ENCODE assay signal across 9 mouse cellular contexts in genomic region chr11:3370162-3370561, GRCm38 (mm10). TPM values are rescaled to one million over a fixed set of nuclear protein-coding genes. Genes with fewer than 3 reads are reported as not detected.
DNase-seq lines count a peak whose midpoint lies in the region; ATAC-seq and TF ChIP-seq lines count a peak whose summit lies in the region.
"Had no signal": no experiment of that assay in that cellular context is flagged by ENCODE, and none has a peak within 500 bp of the region (broad histone marks: within the 10 kb centered on the region; RNA-seq: fewer than 3 reads in every experiment).

No protein-coding gene starts in this region.

- H3K4me2 ChIP-seq in neural tube, embryonic 11.5 days (ENCODE audit: low read depth), result peak overlapping the region; percentile 75
- H3K4me2 ChIP-seq in limb, embryonic 13.5 days (replicated peaks), result peak overlapping the region; percentile 97

- DNase-seq in cerebellum, adult 2 months, result no peak
- no peak for DNase-seq in cerebellum, adult 9-11 months
- DNase-seq in neural tube, embryonic 11.5 days (ENCODE audit: low spot score), result no peak
- no peak for DNase-seq in neural tube, embryonic 10.5 days (ENCODE audit: extremely low spot score, low spot score)
- no peak for DNase-seq in gastrocnemius, postnatal 10 days
- no peak for DNase-seq in layer of hippocampus, postnatal 25 days (ENCODE audit: extremely low spot score in 1 of 2, low spot score in 1 of 2)

- no peaks in the 10 kb centered on the region for H3K27me3 ChIP-seq in cerebellum, adult 2 months (ENCODE audit: control insufficient read depth, insufficient read depth, low read length)
- no peaks in the 10 kb centered on the region for H3K27me3 ChIP-seq in neural tube, embryonic 11.5 days (ENCODE audit: control insufficient read depth, insufficient read depth, low read length)
- no peaks in the 10 kb centered on the region for H3K27me3 ChIP-seq in limb, embryonic 13.5 days
- H3K27me3 ChIP-seq: megakaryocyte, embryonic 14.5 days had no signal

- ATAC-seq in neural tube, embryonic 11.5 days (ENCODE audit: insufficient read depth, low FRiP score, low TSS enrichment), result no peak
- no peak for ATAC-seq in limb, embryonic 13.5 days (ENCODE audit: low FRiP score, low read depth)
- no peak for ATAC-seq in granulocyte monocyte progenitor cell, adult 5-6 weeks (replicated peaks; ENCODE audit: poor library complexity, severe bottlenecking)

- peaks cover 4% of the 10 kb centered on the region for H3K4me1 ChIP-seq in cerebellum, adult 2 months (ENCODE audit: control insufficient read depth, insufficient read depth, low read length)
- peaks cover 21% of the 10 kb centered on the region for H3K4me1 ChIP-seq in neural tube, embryonic 11.5 days (ENCODE audit: control insufficient read depth, insufficient read depth, low read length)
- H3K4me1 ChIP-seq in limb, embryonic 13.5 days, result peaks cover 48% of the 10 kb centered on the region

- peak overlapping the region; percentile 80 for H3K4me3 ChIP-seq in cerebellum, adult 2 months (replicated peaks; ENCODE audit: insufficient read depth, low read depth, low read length)
- peak overlapping the region; percentile 49 for H3K4me3 ChIP-seq in neural tube, embryonic 11.5 days (ENCODE audit: low read depth, low read length)
- peak overlapping the region; percentile 64 for H3K4me3 ChIP-seq in limb, embryonic 13.5 days

- no peaks in the 10 kb centered on the region for H3K9me3 ChIP-seq in neural tube, embryonic 11.5 days (ENCODE audit: control insufficient read depth, low read length)
- H3K9me3 ChIP-seq in limb, embryonic 13.5 days, result no peaks in the 10 kb centered on the region
- H3K9me3 ChIP-seq: megakaryocyte, embryonic 14.5 days had no signal

- H3K36me3 ChIP-seq in neural tube, embryonic 11.5 days (ENCODE audit: control insufficient read depth, insufficient read depth, low read length), result no peaks in the 10 kb centered on the region
- H3K36me3 ChIP-seq in limb, embryonic 13.5 days, result no peaks in the 10 kb centered on the region

- H3K9ac ChIP-seq in neural tube, embryonic 11.5 days (ENCODE audit: low read length), result no peak overlapping the region; the same call in 1 of the 2 replicates
- peak overlapping the region; percentile 75 for H3K9ac ChIP-seq in limb, embryonic 13.5 days

- TF ChIP-seq CTCF in cerebellum, adult 2 months (IDR thresholded peaks at IDR 0.05; ENCODE audit: borderline replicate concordance, insufficient read depth, low read depth, low read length), result no peak

- TF ChIP-seq POLR2A in cerebellum, adult 2 months (IDR thresholded peaks at IDR 0.05; ENCODE audit: borderline replicate concordance, insufficient read depth, low read length), result no peak

- 66% methylated on average over 2 of the region's 2 CpGs for WGBS in cerebellum, adult 2 months
- 75% methylated on average over 2 of the region's 2 CpGs for WGBS in neural tube, embryonic 11.5 days
- WGBS in limb, embryonic 13.5 days, result 72% methylated on average over 2 of the region's 2 CpGs

- H3K27ac ChIP-seq in cerebellum, adult 2 months (ENCODE audit: insufficient read depth, low read length), result no peak overlapping the region
- H3K27ac ChIP-seq in neural tube, embryonic 11.5 days (ENCODE audit: low read depth, low read length), result no peak overlapping the region
- H3K27ac ChIP-seq in limb, embryonic 13.5 days, result no peak overlapping the region; the same call in 1 of the 2 replicates

RNA-seq across cellular contexts. Expression of gene Limk2, which starts 38.8 kb away (rescaled TPM):
- 201 and 206 TPM in 2 replicates for polyA plus RNA-seq in cerebellum, adult 2 months (2012; rRNA removed)
- polyA plus RNA-seq in neural tube, embryonic 11.5 days (2014; fragmentation: Nextera tagmentation; extraction: Ambion mirVana), result 77.5 and 91.8 TPM in 2 replicates
- polyA plus RNA-seq in limb, embryonic 13.5 days (2015; fragmentation: Nextera tagmentation; extraction: Ambion mirVana), result 58.3 and 61.2 TPM in 2 replicates
- total RNA-seq in granulocyte monocyte progenitor cell, adult 5-6 weeks (2014; fragmentation: Nextera tagmentation), result 15.2 and 29.8 TPM in 2 replicates
- total RNA-seq in granulocyte monocyte progenitor cell, adult 5-6 weeks (2017), result 12.1 and 24.2 TPM in 2 replicates
- total RNA-seq in gastrocnemius, postnatal 10 days (2021), result 10 to 100 TPM; 18.0 to 20.6 TPM
- total RNA-seq in layer of hippocampus, postnatal 25 days (2021), result 100 to 1,000 TPM in 1 of 2 experiments, 10 to 100 TPM in 1; 83.1 to 104 TPM

RNA-seq across cellular contexts. Expression of gene Pik3ip1, which starts 40.0 kb away (rescaled TPM):
- polyA plus RNA-seq in cerebellum, adult 2 months (2012; rRNA removed), result 68.2 and 76.1 TPM in 2 replicates
- polyA plus RNA-seq in neural tube, embryonic 11.5 days (2014; fragmentation: Nextera tagmentation; extraction: Ambion mirVana), result 9.3 and 15.7 TPM in 2 replicates
- 15.7 and 17.2 TPM in 2 replicates for polyA plus RNA-seq in limb, embryonic 13.5 days (2015; fragmentation: Nextera tagmentation; extraction: Ambion mirVana)
- total RNA-seq in granulocyte monocyte progenitor cell, adult 5-6 weeks (2014; fragmentation: Nextera tagmentation), result 30.2 and 35.9 TPM in 2 replicates
- 44.8 and 63.1 TPM in 2 replicates for total RNA-seq in granulocyte monocyte progenitor cell, adult 5-6 weeks (2017)
- 10 to 100 TPM; 11.0 to 15.8 TPM for total RNA-seq in gastrocnemius, postnatal 10 days (2021)
- total RNA-seq in layer of hippocampus, postnatal 25 days (2021), result 10 to 100 TPM; 29.1 to 38.2 TPM
